Mouse (Mus musculus) forebrain, embryonic 11.5 days (tissue): Measurements from ENCODE around the gene Pla2g16. TPM values are rescaled to one million over a fixed set of nuclear protein-coding genes. Genes with fewer than 3 reads are reported as not detected.
A peak's percentile ranks its signal among the peaks of the same experiment; 100 is the strongest.

Experiments used
- ATAC-seq: fragments of 200-750 bp; cut with Nextera tagmentation; replicated peaks from 2 replicates; pipeline ENCODE4 v1.8.0; 2017; ENCODE audit warnings: moderate TSS enrichment; ENCODE audit not compliant: low FRiP score
- DNase-seq: peaks from one replicate; pipeline ENCODE4 v3.0.0-alpha.2; 2017; ENCODE audit warnings: low spot score
- H3K27ac ChIP-seq: fragments of 300-500 bp; sonication (generic); 2 replicates; pipeline ENCODE4 v1.5.1; 2014; ENCODE audit warnings: low read depth, low read length
- H3K27me3 ChIP-seq: fragments of 300-500 bp; sonication (generic); 2 replicates; pipeline ENCODE4 v1.6.1; 2014; ENCODE audit warnings: mild to moderate bottlenecking, low read length, mixed read lengths; ENCODE audit not compliant: control insufficient read depth, insufficient read depth
- H3K36me3 ChIP-seq: fragments of 300-500 bp; sonication (generic); 2 replicates; pipeline ENCODE4 v1.6.1; 2014; ENCODE audit warnings: mild to moderate bottlenecking, low read length, moderate library complexity, mixed read lengths; ENCODE audit not compliant: control insufficient read depth, insufficient read depth
- H3K4me1 ChIP-seq: fragments of 300-500 bp; sonication (generic); replicated peaks from 2 replicates; pipeline ENCODE4 v1.6.1; 2014; ENCODE audit warnings: low read length, mixed read lengths; ENCODE audit not compliant: control insufficient read depth, insufficient read depth
- H3K4me2 ChIP-seq: fragments of 300-500 bp; sonication (generic); 2 replicates; pipeline ENCODE4 v1.6.1; 2014; ENCODE audit warnings: low read depth, mild to moderate bottlenecking, low read length, moderate library complexity, mixed read lengths; ENCODE audit not compliant: severe bottlenecking
- H3K4me3 ChIP-seq: fragments of 300-500 bp; sonication (generic); 2 replicates; pipeline ENCODE4 v1.5.1; 2014; ENCODE audit warnings: low read depth, low read length
- H3K9ac ChIP-seq: fragments of 300-500 bp; sonication (generic); 2 replicates; pipeline ENCODE4 v1.6.1; 2014; ENCODE audit warnings: low read length
- H3K9me3 ChIP-seq: fragments of 300-500 bp; sonication (generic); 2 replicates; pipeline ENCODE4 v1.6.1; 2016; ENCODE audit warnings: low read length, mixed read lengths; ENCODE audit not compliant: control insufficient read depth
- WGBS: fragments of 180-500 bp; shearing (Covaris S2); extraction: QIAGEN DNeasy Blood & Tissue Kit; methylation state at CpG from one replicate; pipeline ENCODE4 v1.1.7; 2014; 5-methylcytosine and 5-hydroxymethylcytosine counted together
- polyA plus RNA-seq: library from polyadenylated mRNA; unstranded; fragments of >200 nt; fragmentation: Nextera tagmentation; extraction: Ambion mirVana; gene quantifications from 2 replicates; pipeline ENCODE4 v1.2.1, GENCODE M21; 2014

Gene Pla2g16
- polyA plus RNA-seq, 1 experiment from 2014 or later, result 4.4 TPM

DNA sequence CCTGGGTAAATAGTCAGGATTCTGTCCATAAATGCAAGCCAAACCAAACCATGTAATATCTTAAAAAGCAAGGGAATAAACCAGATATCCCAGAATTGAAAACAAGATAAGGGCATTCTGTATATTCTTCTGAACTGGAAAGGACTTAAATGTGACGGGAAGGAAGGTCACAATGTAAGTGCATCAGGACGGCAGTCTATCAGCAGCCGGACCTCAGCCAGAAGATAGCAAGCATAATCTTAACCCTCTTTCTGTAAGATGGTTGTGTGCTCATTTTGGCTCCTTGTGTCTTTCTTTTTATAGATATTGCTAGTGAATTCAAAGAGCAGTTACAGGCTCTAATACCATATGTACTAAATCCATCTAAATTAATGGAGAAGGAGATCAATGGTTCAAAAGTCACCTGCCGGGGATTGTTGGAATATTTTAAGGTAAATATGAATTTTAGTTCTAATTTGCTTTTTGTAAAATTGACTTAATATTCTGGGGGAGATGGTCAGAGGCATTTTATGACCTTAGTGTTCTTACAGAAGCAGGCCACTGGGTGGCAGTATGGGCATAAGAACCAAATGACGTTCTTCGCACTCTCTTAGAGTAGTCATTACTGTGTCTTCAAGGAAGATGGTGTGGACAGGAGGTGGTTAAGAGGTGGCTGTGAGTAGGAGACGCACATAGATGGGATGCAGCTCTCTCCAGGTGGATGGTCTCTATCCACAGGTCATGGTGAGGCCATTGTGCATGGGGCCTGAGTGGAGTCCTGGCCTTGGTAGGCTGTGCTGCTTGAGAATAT lies 28.4 kb upstream of the Pla2g16 start:
- Histone ChIP-seq H3K9ac (no peak overlapping the region), H3K4me3 (no peak overlapping the region), H3K27me3 (no peaks in the 10 kb centered on the region), H3K27ac (no peak overlapping the region), H3K36me3 (no peaks in the 10 kb centered on the region; the same call in 1 of the 2 replicates), H3K4me1 (no peaks in the 10 kb centered on the region), H3K4me2 (no peak overlapping the region), H3K9me3 (no peaks in the 10 kb centered on the region)
- ATAC-seq (peak; percentile 65), DNase-seq (peak; percentile 67)
- WGBS, result 59% methylated on average over 7 of the region's 7 CpGs

DNA sequence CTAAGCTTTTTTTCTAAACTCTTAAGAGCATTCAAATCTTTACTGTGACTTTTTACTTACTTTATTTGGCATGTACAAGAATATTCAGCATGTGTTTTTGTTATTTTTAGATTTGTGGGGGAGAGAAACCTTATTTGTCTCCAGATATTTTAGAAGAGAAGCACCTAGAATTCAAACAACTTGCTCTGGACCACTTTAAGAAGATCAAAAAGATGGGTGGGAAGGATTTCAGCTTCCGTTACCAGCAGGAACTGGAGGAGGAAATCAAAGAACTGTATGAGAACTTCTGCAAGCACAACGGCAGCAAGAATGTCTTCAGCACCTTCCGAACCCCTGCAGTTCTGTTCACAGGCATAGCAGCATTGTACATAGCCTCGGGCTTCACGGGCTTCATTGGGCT lies 25.4 kb upstream of the Pla2g16 start:
- no peak overlapping the region for H3K9ac ChIP-seq
- no peaks in the 10 kb centered on the region; the same call in 1 of the 2 replicates for H3K36me3 ChIP-seq
- H3K27me3 ChIP-seq, result no peaks in the 10 kb centered on the region
- no peak overlapping the region for H3K4me2 ChIP-seq
- 92% methylated on average over 5 of the region's 5 CpGs for WGBS
- no peaks in the 10 kb centered on the region for H3K9me3 ChIP-seq
- no peaks in the 10 kb centered on the region for H3K4me1 ChIP-seq
- DNase-seq (no peak), ATAC-seq (no peak)
- H3K4me3 ChIP-seq, result no peak overlapping the region
- H3K27ac ChIP-seq, result no peak overlapping the region

DNA sequence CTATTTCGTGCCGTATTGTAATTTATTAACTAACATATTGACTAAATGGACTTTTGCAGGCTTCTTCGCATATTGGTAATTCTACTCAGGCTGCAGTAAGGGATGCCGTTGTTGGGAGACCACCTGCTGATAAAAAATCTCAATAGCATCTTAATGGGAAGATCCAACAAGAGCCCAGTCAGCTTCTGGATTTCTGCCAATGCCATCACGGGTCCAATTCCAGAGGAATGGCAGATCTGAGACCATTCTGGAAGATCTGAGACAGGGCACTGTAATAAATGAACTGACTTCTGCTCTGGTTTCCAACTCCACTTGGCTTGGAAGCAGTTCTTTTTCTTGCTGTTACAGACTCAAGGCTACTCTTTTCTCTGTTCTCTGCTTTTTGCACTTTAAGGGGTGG lies 23.4 kb upstream of the Pla2g16 start:
- ATAC-seq, result no peak
- Histone ChIP-seq H3K9me3 (no peaks in the 10 kb centered on the region), H3K27ac (no peak overlapping the region), H3K9ac (no peak overlapping the region), H3K4me1 (no peaks in the 10 kb centered on the region), H3K4me2 (no peak overlapping the region), H3K4me3 (no peak overlapping the region), H3K36me3 (no peaks in the 10 kb centered on the region; the same call in 1 of the 2 replicates), H3K27me3 (no peaks in the 10 kb centered on the region)
- no peak for DNase-seq
- WGBS, result 84% methylated on average over 5 of the region's 5 CpGs

DNA sequence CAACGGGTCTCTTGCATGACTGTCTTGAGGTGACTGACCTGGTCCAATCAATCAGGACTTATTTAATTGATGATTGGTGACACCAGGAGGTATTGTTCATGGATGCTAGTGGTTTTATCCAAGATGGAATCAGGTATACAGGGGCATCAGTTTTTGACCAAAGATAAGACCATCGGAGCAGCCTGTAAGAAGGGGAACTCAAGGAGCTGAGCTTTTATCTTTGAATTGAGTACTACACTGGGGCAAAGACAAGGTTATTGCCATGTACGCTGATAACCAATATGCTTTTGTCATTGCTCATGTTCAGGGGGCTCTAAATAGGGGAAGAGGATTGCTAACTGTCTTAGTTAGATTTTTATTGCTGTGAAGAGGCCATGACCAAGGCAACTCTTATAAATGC lies 8.3 kb upstream of the Pla2g16 start:
- DNase-seq, result no peak
- Histone ChIP-seq H3K4me2 (no peak overlapping the region), H3K27me3 (no peaks in the 10 kb centered on the region), H3K4me3 (no peak overlapping the region), H3K9me3 (no peaks in the 10 kb centered on the region; the same call in 1 of the 2 replicates), H3K36me3 (no peaks in the 10 kb centered on the region), H3K9ac (no peak overlapping the region), H3K4me1 (no peaks in the 10 kb centered on the region), H3K27ac (no peak overlapping the region)
- 92% methylated on average over 3 of the region's 3 CpGs for WGBS
- ATAC-seq, result no peak

DNA sequence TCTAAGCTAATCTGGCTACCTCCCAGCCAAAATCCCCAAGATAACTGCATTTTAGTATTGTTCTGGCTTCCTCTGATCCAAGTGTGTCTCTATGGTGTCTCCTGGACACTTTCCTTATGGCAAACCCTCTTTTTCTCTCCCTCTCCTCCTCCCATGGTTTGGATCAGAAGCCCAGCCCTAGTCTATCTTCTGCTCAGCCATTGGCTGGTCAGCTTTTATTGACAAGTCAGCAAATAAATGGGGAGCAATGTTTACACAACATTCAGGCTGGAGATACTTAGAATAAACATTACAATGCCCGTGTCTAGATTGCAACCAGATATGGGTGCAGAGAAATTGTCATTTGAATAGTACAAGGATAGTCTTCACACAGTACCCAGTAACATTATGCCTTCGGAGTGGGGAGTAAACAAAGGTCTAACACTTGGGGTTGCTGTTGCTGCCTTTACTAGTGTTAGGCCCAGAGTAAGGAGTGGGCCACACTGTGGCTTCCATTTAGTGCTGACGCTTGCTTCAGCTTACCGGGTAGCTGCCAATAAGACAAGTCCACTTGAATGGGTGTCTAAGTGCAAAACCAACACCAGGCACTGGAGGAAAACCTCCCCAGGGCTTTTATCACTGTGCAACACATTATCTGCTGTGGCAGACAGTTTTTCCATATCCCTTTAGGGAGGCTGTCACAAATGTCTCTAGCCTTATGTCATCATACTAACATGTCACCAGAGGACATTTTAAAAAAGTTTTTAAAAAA lies 5.5 kb upstream of the Pla2g16 start:
- Histone ChIP-seq H3K4me1 (no peaks in the 10 kb centered on the region), H3K4me3 (no peak overlapping the region), H3K4me2 (no peak overlapping the region), H3K9me3 (no peaks in the 10 kb centered on the region), H3K27ac (no peak overlapping the region), H3K9ac (no peak overlapping the region), H3K36me3 (no peaks in the 10 kb centered on the region), H3K27me3 (no peaks in the 10 kb centered on the region)
- no peak for DNase-seq
- WGBS, result 77% methylated on average over 4 of the region's 4 CpGs
- ATAC-seq, result no peak

DNA sequence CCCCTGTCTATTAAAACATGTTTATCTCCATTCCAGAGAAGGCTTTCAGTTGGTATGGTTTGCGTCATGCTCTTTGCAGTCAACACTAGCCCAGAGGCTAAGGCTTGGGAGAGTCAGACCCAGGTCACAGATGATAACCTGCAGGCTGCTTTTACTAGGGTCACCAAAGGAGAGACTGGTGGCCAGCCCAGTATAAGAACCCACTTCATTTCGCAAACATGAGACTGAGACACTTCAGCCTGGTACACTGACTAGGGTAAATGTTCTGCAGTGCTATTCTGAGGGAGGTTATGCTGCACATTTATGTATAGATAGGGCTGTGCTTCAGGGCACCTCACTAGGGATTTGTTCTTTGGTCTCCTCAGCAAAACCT lies 5.0 kb upstream of the Pla2g16 start:
- Histone ChIP-seq H3K27ac (no peak overlapping the region), H3K9ac (no peak overlapping the region), H3K4me2 (no peak overlapping the region), H3K36me3 (no peaks in the 10 kb centered on the region), H3K27me3 (no peaks in the 10 kb centered on the region), H3K4me1 (no peaks in the 10 kb centered on the region), H3K4me3 (no peak overlapping the region), H3K9me3 (no peaks in the 10 kb centered on the region)
- 84% methylated on average over 2 of the region's 2 CpGs for WGBS
- ATAC-seq, result no peak
- DNase-seq, result no peak

DNA sequence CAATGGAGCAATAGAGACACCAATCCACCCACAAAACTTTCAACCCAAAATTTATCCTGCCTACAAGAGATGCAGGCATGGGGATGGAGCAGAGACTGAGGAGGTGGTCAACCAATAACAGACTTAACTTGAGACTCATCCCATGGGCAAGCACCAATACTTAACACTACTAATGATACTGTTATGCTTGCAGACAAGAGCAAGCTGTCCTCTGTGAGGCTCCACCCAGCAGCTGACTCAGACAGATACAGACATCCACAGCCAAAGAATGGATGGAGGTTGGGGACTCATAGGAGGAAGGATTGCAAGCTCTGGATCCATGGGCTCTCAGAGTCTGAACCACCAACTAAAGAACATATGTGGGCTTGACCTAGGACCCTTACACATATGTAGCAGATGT lies 3.8 kb upstream of the Pla2g16 start:
- DNase-seq (no peak), ATAC-seq (no peak)
- Histone ChIP-seq H3K4me1 (peaks cover 2% of the 10 kb centered on the region; the same call in 1 of the 2 replicates), H3K9me3 (no peaks in the 10 kb centered on the region), H3K4me3 (no peak overlapping the region), H3K9ac (no peak overlapping the region), H3K27me3 (no peaks in the 10 kb centered on the region), H3K4me2 (no peak overlapping the region), H3K36me3 (no peaks in the 10 kb centered on the region), H3K27ac (no peak overlapping the region)

DNA sequence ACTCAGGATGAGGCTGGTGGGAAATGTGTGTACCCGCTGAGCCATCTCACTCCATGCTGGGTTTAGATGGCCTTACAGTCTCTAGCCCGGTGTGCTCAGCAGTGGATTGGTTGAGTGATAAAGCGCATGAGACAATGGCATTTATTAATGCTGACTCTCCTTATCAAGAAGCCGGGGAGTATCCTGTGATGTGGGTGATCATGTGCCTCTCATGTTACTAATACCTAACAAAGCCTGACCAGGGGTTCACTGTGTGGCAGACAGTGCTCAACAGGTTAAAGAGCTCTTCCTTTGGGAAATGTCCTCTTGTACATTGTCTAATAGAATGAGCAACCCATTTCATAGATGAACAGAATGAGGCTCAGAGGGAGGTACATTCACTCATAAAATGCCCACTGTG lies 2.4 kb upstream of the Pla2g16 start:
- Histone ChIP-seq H3K4me3 (no peak overlapping the region), H3K9ac (no peak overlapping the region), H3K36me3 (no peaks in the 10 kb centered on the region), H3K9me3 (no peaks in the 10 kb centered on the region), H3K4me2 (no peak overlapping the region), H3K27ac (no peak overlapping the region), H3K4me1 (peaks cover 2% of the 10 kb centered on the region; the same call in 1 of the 2 replicates), H3K27me3 (no peaks in the 10 kb centered on the region)
- no peak for DNase-seq
- 74% methylated on average over 4 of the region's 4 CpGs for WGBS
- ATAC-seq, result no peak
